Mouse (Mus musculus) layer of hippocampus, adult 9-11 months (tissue): ENCODE measurements around the gene Adipoq.
A peak's percentile ranks its signal among the peaks of the same experiment; 100 is the strongest.
"Not testable (repeated sequence)": the region's sequence is repeated elsewhere in the genome, so short reads cannot be mapped to it uniquely, and the experiment has no call there.

ENCODE experiments used
- DNase-seq: peaks from one replicate; pipeline ENCODE4 v3.0.0; 2022

Adipoq gene

GRCm38 (mm10) chr16:23146280-23146679 lies at the start of gene Adipoq:
Adipoq (plus strand) TSS chr16:23146536.
- DNase-seq: no peak

GRCm38 (mm10) chr16:23096886-23097285 lies 49.5 kb upstream of the Adipoq start:
- DNase-seq: not testable (repeated sequence)

GRCm38 (mm10) chr16:23097290-23098104 lies 48.8 kb upstream of the Adipoq start:
- peak; percentile 60 for DNase-seq

GRCm38 (mm10) chr16:23098105-23098452 lies 48.3 kb upstream of the Adipoq start:
- not testable (repeated sequence) for DNase-seq

- DNase-seq: no peak
Measured at GRCm38 (mm10) chr16:23099632-23100031, 46.7 kb upstream of the Adipoq start.

GRCm38 (mm10) chr16:23100099-23100575 lies 46.2 kb upstream of the Adipoq start:
- no peak for DNase-seq

GRCm38 (mm10) chr16:23100613-23101012 lies 45.7 kb upstream of the Adipoq start:
- no peak for DNase-seq

- no peak for DNase-seq
Measured at GRCm38 (mm10) chr16:23102340-23103037, 43.8 kb upstream of the Adipoq start.

- DNase-seq: no peak
Measured at GRCm38 (mm10) chr16:23103038-23103745, 43.1 kb upstream of the Adipoq start.

- DNase-seq: no peak
Measured at GRCm38 (mm10) chr16:23103841-23104240, 42.5 kb upstream of the Adipoq start.

GRCm38 (mm10) chr16:23106121-23106520 lies 40.2 kb upstream of the Adipoq start:
- no peak for DNase-seq

- peak; percentile 90 for DNase-seq
Measured at GRCm38 (mm10) chr16:23107231-23107942, 38.9 kb upstream of the Adipoq start, which contains the start of gene Eif4a2. Eif4a2 (plus strand) TSS chr16:23107444.

- DNase-seq: peak; percentile 83
Measured at GRCm38 (mm10) chr16:23107946-23108759, 38.2 kb upstream of the Adipoq start.

GRCm38 (mm10) chr16:23108943-23109342 lies 37.4 kb upstream of the Adipoq start:
- DNase-seq: no peak

GRCm38 (mm10) chr16:23109350-23110280 lies 36.7 kb upstream of the Adipoq start:
- no peak for DNase-seq

GRCm38 (mm10) chr16:23112348-23112747 lies 34.0 kb upstream of the Adipoq start:
- no peak for DNase-seq

GRCm38 (mm10) chr16:23112861-23113435 lies 33.4 kb upstream of the Adipoq start:
- DNase-seq: no peak

GRCm38 (mm10) chr16:23113903-23114302 lies 32.4 kb upstream of the Adipoq start:
- DNase-seq: no peak

- no peak for DNase-seq
Measured at GRCm38 (mm10) chr16:23114339-23115171, 31.8 kb upstream of the Adipoq start.
